Mouse (Mus musculus) neural tube, embryonic 15.5 days (tissue): Measurements from ENCODE around the gene Syt8. TPM values are rescaled to one million over a fixed set of nuclear protein-coding genes. Genes with fewer than 3 reads are reported as not detected.
A peak's percentile ranks its signal among the peaks of the same experiment; 100 is the strongest.

Experiments used
- ATAC-seq: fragments of 200-750 bp; cut with Nextera tagmentation; 2 replicates; pipeline ENCODE4 v1.8.0; 2017; ENCODE audit warnings: mild to moderate bottlenecking, moderate TSS enrichment, moderate library complexity; ENCODE audit not compliant: low FRiP score
- H3K27ac ChIP-seq: fragments of 300-500 bp; sonication (generic); replicated peaks from 2 replicates; pipeline ENCODE4 v1.5.1; 2015; ENCODE audit warnings: mild to moderate bottlenecking, inconsistent platforms
- H3K27me3 ChIP-seq: fragments of 300-500 bp; sonication (generic); replicated peaks from 2 replicates; pipeline ENCODE4 v1.6.1; 2015; ENCODE audit warnings: inconsistent platforms
- H3K36me3 ChIP-seq: fragments of 300-500 bp; sonication (generic); 2 replicates; pipeline ENCODE4 v1.6.1; 2015; ENCODE audit warnings: inconsistent platforms
- H3K4me1 ChIP-seq: fragments of 300-500 bp; sonication (generic); 2 replicates; pipeline ENCODE4 v1.6.1; 2015; ENCODE audit warnings: inconsistent platforms
- H3K4me2 ChIP-seq: fragments of 300-500 bp; sonication (generic); 2 replicates; pipeline ENCODE4 v1.6.1; 2015; ENCODE audit warnings: inconsistent platforms, mild to moderate bottlenecking, moderate library complexity
- H3K4me3 ChIP-seq: fragments of 300-500 bp; sonication (generic); replicated peaks from 2 replicates; pipeline ENCODE4 v1.5.1; 2015; ENCODE audit warnings: mild to moderate bottlenecking, inconsistent platforms
- H3K9ac ChIP-seq: fragments of 300-500 bp; sonication (generic); replicated peaks from 2 replicates; pipeline ENCODE4 v1.6.1; 2015; ENCODE audit warnings: mild to moderate bottlenecking, inconsistent platforms
- H3K9me3 ChIP-seq: fragments of 300-500 bp; sonication (generic); replicated peaks from 2 replicates; pipeline ENCODE4 v1.6.1; 2016; ENCODE audit warnings: inconsistent platforms
- whole genome bisulfite sequencing: fragments of 180-500 bp; shearing (Covaris S2); methylation state at CpG from one replicate; pipeline ENCODE4 v1.1.7; 2015; ENCODE audit warnings: mixed read lengths; 5-methylcytosine and 5-hydroxymethylcytosine counted together
- polyA plus RNA-seq: library from polyadenylated mRNA; unstranded; fragments of >200 nt; fragmentation: Nextera tagmentation; extraction: Ambion mirVana; gene quantifications from 2 replicates; pipeline ENCODE4 v1.2.1, GENCODE M21; 2015

Gene Syt8
- polyA plus RNA-seq, 1 experiment from 2014 or later, result 0.14 TPM

GRCm38 (mm10) chr7:142470808-142471413 is 36.3 kb downstream of the Syt8 start:
- ATAC-seq, result peak; percentile 41; the same call in 1 of the 2 replicates

GRCm38 (mm10) chr7:142471414-142471861 is 36.8 kb downstream of the Syt8 start:
- H3K27me3 ChIP-seq, result no peaks in the 10 kb centered on the region
- ATAC-seq, result no peak
- WGBS, result 33% methylated on average over 6 of the region's 6 CpGs
- no peak overlapping the region for H3K4me3 ChIP-seq
- peaks cover 15% of the 10 kb centered on the region; the same call in 1 of the 2 replicates for H3K4me1 ChIP-seq
- H3K4me2 ChIP-seq, result no peak overlapping the region
- H3K27ac ChIP-seq, result no peak overlapping the region
- no peaks in the 10 kb centered on the region for H3K36me3 ChIP-seq
- H3K9me3 ChIP-seq, result no peaks in the 10 kb centered on the region
- no peak overlapping the region for H3K9ac ChIP-seq

More at GRCm38 (mm10) chr7:142470808-142471413, 36.3 kb downstream of the Syt8 start:
- WGBS, result 19% methylated on average over 4 of the region's 4 CpGs
- Histone ChIP-seq H3K4me2 (no peak overlapping the region), H3K9me3 (no peaks in the 10 kb centered on the region), H3K4me1 (peaks cover 15% of the 10 kb centered on the region; the same call in 1 of the 2 replicates), H3K27ac (no peak overlapping the region), H3K36me3 (no peaks in the 10 kb centered on the region), H3K9ac (no peak overlapping the region), H3K4me3 (no peak overlapping the region), H3K27me3 (no peaks in the 10 kb centered on the region)

GRCm38 (mm10) chr7:142471884-142472570 is 37.4 kb downstream of the Syt8 start:
- Histone ChIP-seq H3K9ac (no peak overlapping the region), H3K4me3 (no peak overlapping the region), H3K27ac (no peak overlapping the region), H3K27me3 (no peaks in the 10 kb centered on the region), H3K36me3 (no peaks in the 10 kb centered on the region), H3K4me2 (no peak overlapping the region), H3K9me3 (no peaks in the 10 kb centered on the region), H3K4me1 (peaks cover 15% of the 10 kb centered on the region; the same call in 1 of the 2 replicates)
- ATAC-seq, result no peak
- 33% methylated on average over 15 of the region's 15 CpGs for WGBS

GRCm38 (mm10) chr7:142472936-142473335 is 38.3 kb downstream of the Syt8 start:
- H3K27me3 ChIP-seq, result no peaks in the 10 kb centered on the region
- H3K9me3 ChIP-seq, result no peaks in the 10 kb centered on the region
- no peak for ATAC-seq
- peaks cover 15% of the 10 kb centered on the region; the same call in 1 of the 2 replicates for H3K4me1 ChIP-seq
- H3K27ac ChIP-seq, result no peak overlapping the region
- H3K9ac ChIP-seq, result no peak overlapping the region
- no peak overlapping the region for H3K4me2 ChIP-seq
- WGBS, result 94% methylated on average over 4 of the region's 4 CpGs
- no peaks in the 10 kb centered on the region for H3K36me3 ChIP-seq
- H3K4me3 ChIP-seq, result no peak overlapping the region

- H3K9ac ChIP-seq, result no peak overlapping the region
- 95% methylated on average over 2 of the region's 2 CpGs for WGBS
- H3K27me3 ChIP-seq, result no peaks in the 10 kb centered on the region
- H3K27ac ChIP-seq, result no peak overlapping the region
- no peak overlapping the region for H3K4me3 ChIP-seq
- no peaks in the 10 kb centered on the region for H3K9me3 ChIP-seq
- ATAC-seq, result no peak
- no peaks in the 10 kb centered on the region for H3K36me3 ChIP-seq
- no peak overlapping the region for H3K4me2 ChIP-seq
- H3K4me1 ChIP-seq, result peaks cover 15% of the 10 kb centered on the region; the same call in 1 of the 2 replicates
Measured at GRCm38 (mm10) chr7:142473476-142473875, 38.8 kb downstream of the Syt8 start.

- no peak overlapping the region for H3K9ac ChIP-seq
- no peak overlapping the region for H3K4me2 ChIP-seq
- no peaks in the 10 kb centered on the region for H3K36me3 ChIP-seq
- ATAC-seq, result no peak
- WGBS, result 88% methylated on average over 14 of the region's 14 CpGs
- no peaks in the 10 kb centered on the region for H3K9me3 ChIP-seq
- H3K4me3 ChIP-seq, result no peak overlapping the region
- H3K4me1 ChIP-seq, result peaks cover 15% of the 10 kb centered on the region; the same call in 1 of the 2 replicates
- H3K27me3 ChIP-seq, result no peaks in the 10 kb centered on the region
- H3K27ac ChIP-seq, result no peak overlapping the region
Measured at GRCm38 (mm10) chr7:142474799-142475198, 40.1 kb downstream of the Syt8 start.

GRCm38 (mm10) chr7:142475641-142476040 is 41.0 kb downstream of the Syt8 start:
- Histone ChIP-seq H3K4me2 (no peak overlapping the region), H3K9ac (no peak overlapping the region), H3K27me3 (no peaks in the 10 kb centered on the region), H3K9me3 (no peaks in the 10 kb centered on the region), H3K4me3 (no peak overlapping the region), H3K36me3 (no peaks in the 10 kb centered on the region), H3K4me1 (peaks cover 13% of the 10 kb centered on the region; the same call in 1 of the 2 replicates), H3K27ac (no peak overlapping the region)
- 70% methylated on average over 7 of the region's 7 CpGs for WGBS
- ATAC-seq, result no peak

- Histone ChIP-seq H3K4me3 (no peak overlapping the region), H3K4me2 (no peak overlapping the region), H3K9me3 (no peaks in the 10 kb centered on the region), H3K4me1 (peaks cover 12% of the 10 kb centered on the region), H3K27me3 (no peaks in the 10 kb centered on the region), H3K9ac (no peak overlapping the region), H3K36me3 (no peaks in the 10 kb centered on the region), H3K27ac (no peak overlapping the region)
- ATAC-seq, result no peak
- 84% methylated on average over 5 of the region's 5 CpGs for WGBS
Measured at GRCm38 (mm10) chr7:142476271-142476670, 41.6 kb downstream of the Syt8 start.

GRCm38 (mm10) chr7:142476795-142477452 is 42.3 kb downstream of the Syt8 start:
- no peaks in the 10 kb centered on the region for H3K36me3 ChIP-seq
- H3K4me1 ChIP-seq, result peaks cover 14% of the 10 kb centered on the region
- H3K27ac ChIP-seq, result no peak overlapping the region
- H3K27me3 ChIP-seq, result no peaks in the 10 kb centered on the region
- no peak overlapping the region for H3K4me2 ChIP-seq
- H3K4me3 ChIP-seq, result no peak overlapping the region
- WGBS, result 85% methylated on average over 13 of the region's 13 CpGs
- H3K9me3 ChIP-seq, result no peaks in the 10 kb centered on the region
- H3K9ac ChIP-seq, result no peak overlapping the region
- ATAC-seq, result no peak

- Histone ChIP-seq H3K9me3 (no peaks in the 10 kb centered on the region), H3K27me3 (no peaks in the 10 kb centered on the region), H3K27ac (no peak overlapping the region), H3K4me1 (peaks cover 19% of the 10 kb centered on the region), H3K4me2 (no peak overlapping the region), H3K36me3 (no peaks in the 10 kb centered on the region), H3K4me3 (no peak overlapping the region), H3K9ac (no peak overlapping the region)
- ATAC-seq, result no peak
- 93% methylated on average over 6 of the region's 6 CpGs for WGBS
Measured at GRCm38 (mm10) chr7:142478001-142478400, 43.4 kb downstream of the Syt8 start.

- H3K27me3 ChIP-seq, result no peaks in the 10 kb centered on the region
- no peak overlapping the region for H3K9ac ChIP-seq
- no peak overlapping the region for H3K27ac ChIP-seq
- H3K9me3 ChIP-seq, result no peaks in the 10 kb centered on the region
- no peak overlapping the region for H3K4me3 ChIP-seq
- no peaks in the 10 kb centered on the region for H3K36me3 ChIP-seq
- ATAC-seq, result no peak
- H3K4me2 ChIP-seq, result no peak overlapping the region
- WGBS, result 81% methylated on average over 2 of the region's 2 CpGs
- H3K4me1 ChIP-seq, result peaks cover 22% of the 10 kb centered on the region
Measured at GRCm38 (mm10) chr7:142478574-142478973, 43.9 kb downstream of the Syt8 start.

- H3K4me2 ChIP-seq, result no peak overlapping the region
- H3K4me1 ChIP-seq, result peaks cover 22% of the 10 kb centered on the region
- no peak overlapping the region for H3K4me3 ChIP-seq
- ATAC-seq, result no peak
- no peaks in the 10 kb centered on the region; the same call in 1 of the 2 replicates for H3K27me3 ChIP-seq
- no peaks in the 10 kb centered on the region for H3K9me3 ChIP-seq
- H3K9ac ChIP-seq, result no peak overlapping the region
- no peaks in the 10 kb centered on the region for H3K36me3 ChIP-seq
- no peak overlapping the region for H3K27ac ChIP-seq
Measured at GRCm38 (mm10) chr7:142479307-142479706, 44.7 kb downstream of the Syt8 start.
